In genomic region chr12:17762286-17762933, GRCm38 (mm10) we compare ENCODE assay signal across 21 mouse cellular contexts.
DNase-seq lines count a peak whose midpoint lies in the region; ATAC-seq and TF ChIP-seq lines count a peak whose summit lies in the region.
"Had no signal": no experiment of that assay in that cellular context is flagged by ENCODE, and none has a peak within 500 bp of the region (broad histone marks: within the 10 kb centered on the region; RNA-seq: fewer than 3 reads in every experiment).

No protein-coding gene starts in this region.

- H3K27ac ChIP-seq in neural tube, embryonic 13.5 days (replicated peaks) = no peak overlapping the region
- H3K27ac ChIP-seq in neural tube, embryonic 15.5 days (replicated peaks) = no peak overlapping the region
- peak overlapping the region; percentile 13; the same call in 1 of the 2 replicates for H3K27ac ChIP-seq in bone marrow macrophage, adult 2 months (ENCODE audit: insufficient read depth, low read depth, low read length)
- peak overlapping the region; percentile 39; the same call in 1 of the 2 replicates for H3K27ac ChIP-seq in hindbrain, embryonic 16.5 days (ENCODE audit: low read depth, low read length)
- H3K27ac ChIP-seq: heart, embryonic 10.5 days; liver, embryonic 12.5 days; lung, embryonic 15.5 days had no signal

- no peaks in the 10 kb centered on the region for H3K9me3 ChIP-seq in neural tube, embryonic 13.5 days
- H3K9me3 ChIP-seq in neural tube, embryonic 15.5 days (replicated peaks) = no peaks in the 10 kb centered on the region
- H3K9me3 ChIP-seq in hindbrain, embryonic 16.5 days (ENCODE audit: control insufficient read depth, low read length) = no peaks in the 10 kb centered on the region
- H3K9me3 ChIP-seq: heart, embryonic 10.5 days; liver, embryonic 12.5 days; lung, embryonic 15.5 days had no signal

- no peaks in the 10 kb centered on the region for H3K27me3 ChIP-seq in neural tube, embryonic 13.5 days
- H3K27me3 ChIP-seq in neural tube, embryonic 15.5 days (replicated peaks) = no peaks in the 10 kb centered on the region
- no peaks in the 10 kb centered on the region for H3K27me3 ChIP-seq in hindbrain, embryonic 16.5 days (replicated peaks; ENCODE audit: control insufficient read depth, insufficient read depth, low read length)
- H3K27me3 ChIP-seq: liver, embryonic 12.5 days; lung, embryonic 15.5 days; megakaryocyte, embryonic 14.5 days had no signal

- no peaks in the 10 kb centered on the region for H3K36me3 ChIP-seq in neural tube, embryonic 13.5 days
- no peaks in the 10 kb centered on the region for H3K36me3 ChIP-seq in neural tube, embryonic 15.5 days
- no peaks in the 10 kb centered on the region for H3K36me3 ChIP-seq in hindbrain, embryonic 16.5 days (ENCODE audit: control insufficient read depth, insufficient read depth, low read length)
- H3K36me3 ChIP-seq: heart, embryonic 10.5 days; liver, embryonic 12.5 days; lung, embryonic 15.5 days had no signal

- WGBS in neural tube, embryonic 13.5 days = 59% methylated on average over 6 of the region's 6 CpGs
- WGBS in neural tube, embryonic 15.5 days = 52% methylated on average over 6 of the region's 6 CpGs
- 43% methylated on average over 6 of the region's 6 CpGs for WGBS in hindbrain, embryonic 16.5 days

- no peak for TF ChIP-seq POLR2A in bone marrow macrophage, adult 2 months (IDR thresholded peaks at IDR 0.05; ENCODE audit: borderline replicate concordance, low read depth, low read length)

- H3K4me3 ChIP-seq in neural tube, embryonic 13.5 days = no peak overlapping the region
- H3K4me3 ChIP-seq in neural tube, embryonic 15.5 days (replicated peaks) = no peak overlapping the region
- H3K4me3 ChIP-seq in bone marrow macrophage, adult 2 months (ENCODE audit: insufficient read depth, low read length) = no peak overlapping the region
- H3K4me3 ChIP-seq in hindbrain, embryonic 16.5 days (ENCODE audit: low read length) = no peak overlapping the region
- H3K4me3 ChIP-seq: erythroblast, embryonic 14.5 days; heart, embryonic 10.5 days; liver, embryonic 12.5 days; lung, embryonic 15.5 days; megakaryocyte, embryonic 14.5 days had no signal

- no peak overlapping the region for H3K9ac ChIP-seq in neural tube, embryonic 13.5 days
- H3K9ac ChIP-seq in neural tube, embryonic 15.5 days (replicated peaks) = no peak overlapping the region
- H3K9ac ChIP-seq in hindbrain, embryonic 16.5 days (ENCODE audit: low read depth, low read length) = no peak overlapping the region
- H3K9ac ChIP-seq: liver, embryonic 12.5 days; lung, embryonic 15.5 days had no signal

- peaks cover 7% of the 10 kb centered on the region for H3K4me1 ChIP-seq in neural tube, embryonic 13.5 days (replicated peaks)
- H3K4me1 ChIP-seq in neural tube, embryonic 15.5 days = peaks cover 8% of the 10 kb centered on the region; the same call in 1 of the 2 replicates
- peaks cover 57% of the 10 kb centered on the region for H3K4me1 ChIP-seq in bone marrow macrophage, adult 2 months (ENCODE audit: control insufficient read depth, insufficient read depth, low read length)
- H3K4me1 ChIP-seq in hindbrain, embryonic 16.5 days (ENCODE audit: control insufficient read depth, insufficient read depth, low read depth, low read length) = no peaks in the 10 kb centered on the region

- DNase-seq in adrenal gland, adult (ENCODE audit: inconsistent age in 2 of 2, low spot score in 1 of 2) = no peak
- no peak for DNase-seq in ovary, postnatal 36 days (ENCODE audit: low spot score)
- DNase-seq in cerebellum, postnatal 25 days = no peak
- no peak for DNase-seq in urinary bladder, postnatal 10 days (ENCODE audit: low spot score)
- DNase-seq: adrenal gland, adult 8-10 months; cerebellum, adult 9-10 months; gastrocnemius, postnatal 25 days; heart, postnatal 14 days; kidney, postnatal 36 days; retina, postnatal 1 day; thymus, adult 18-20 months had no signal

- TF ChIP-seq CTCF in bone marrow macrophage, adult 2 months (IDR thresholded peaks at IDR 0.05; ENCODE audit: low read depth, low read length) = no peak

- no peak overlapping the region for H3K4me2 ChIP-seq in neural tube, embryonic 13.5 days
- no peak overlapping the region for H3K4me2 ChIP-seq in neural tube, embryonic 15.5 days
- H3K4me2 ChIP-seq in hindbrain, embryonic 16.5 days (ENCODE audit: low read length) = no peak overlapping the region
- H3K4me2 ChIP-seq: liver, embryonic 12.5 days; lung, embryonic 15.5 days had no signal

- ATAC-seq in neural tube, embryonic 13.5 days (ENCODE audit: low read depth) = peak; percentile 30; the same call in 1 of the 2 replicates
- ATAC-seq in neural tube, embryonic 15.5 days (ENCODE audit: low FRiP score) = no peak
- peak; percentile 19 for ATAC-seq in hindbrain, embryonic 16.5 days
- ATAC-seq: intestine, embryonic 16.5 days; liver, embryonic 12.5 days had no signal

Comparison
In these comparisons a context has a peak if more than half of its experiments do, and no peak if none do; other contexts are left out.
1. H3K27ac ChIP-seq: peak in bone marrow macrophage, adult 2 months (single experiment) and hindbrain, embryonic 16.5 days (single experiment); none in neural tube, embryonic 13.5 days (single experiment) and neural tube, embryonic 15.5 days (single experiment).